Mouse (Mus musculus): ENCODE data around the gene Hs2st1.

GRCm38 (mm10) chr3:144550659-144551058 is 19.3 kb downstream of the Hs2st1 start:
- TF ChIP-seq GATA1 (IDR thresholded peaks at IDR 0.05; ENCODE audit: borderline replicate concordance, low read length) (no peak), FLI1 (IDR thresholded peaks at IDR 0.05; ENCODE audit: low read length) (no peak)
